Mouse (Mus musculus) neural tube, embryonic 12.5 days (tissue): ENCODE measurements at regions not wholly inside any gene's neighbourhood (a gene's known extent, or its start where the extent isn't known, plus 50 kb on each side); places are given as distances from the start of the nearest gene placed in this dataset.
"Not testable (repeated sequence)": the region's sequence is repeated elsewhere in the genome, so short reads cannot be mapped to it uniquely, and the experiment has no call there.

Experiments used
- ATAC-seq: fragments of 200-750 bp; cut with Nextera tagmentation; 2 replicates; pipeline ENCODE4 v1.8.0; 2017; ENCODE audit warnings: low read depth, mild to moderate bottlenecking, moderate TSS enrichment, moderate library complexity; ENCODE audit not compliant: low FRiP score
- H3K27ac ChIP-seq: fragments of 300-500 bp; sonication (generic); 2 replicates; pipeline ENCODE4 v1.5.1; 2016
- H3K27me3 ChIP-seq: fragments of 300-500 bp; sonication (generic); replicated peaks from 2 replicates; pipeline ENCODE4 v1.6.1; 2016; ENCODE audit warnings: mild to moderate bottlenecking
- H3K36me3 ChIP-seq: fragments of 300-500 bp; sonication (generic); 2 replicates; pipeline ENCODE4 v1.6.1; 2016; ENCODE audit warnings: mild to moderate bottlenecking
- H3K4me1 ChIP-seq: fragments of 300-500 bp; sonication (generic); 2 replicates; pipeline ENCODE4 v1.6.1; 2016
- H3K4me2 ChIP-seq: fragments of 300-500 bp; sonication (generic); replicated peaks from 2 replicates; pipeline ENCODE4 v1.6.1; 2016; ENCODE audit warnings: mild to moderate bottlenecking
- H3K4me3 ChIP-seq: fragments of 300-500 bp; sonication (generic); 2 replicates; pipeline ENCODE4 v1.5.1; 2016
- H3K9ac ChIP-seq: fragments of 300-500 bp; sonication (generic); 2 replicates; pipeline ENCODE4 v1.6.1; 2016; ENCODE audit warnings: mild to moderate bottlenecking
- H3K9me3 ChIP-seq: fragments of 300-500 bp; sonication (generic); 2 replicates; pipeline ENCODE4 v1.6.1; 2016; ENCODE audit warnings: mild to moderate bottlenecking
- WGBS: fragments of 180-500 bp; shearing (Covaris S2); methylation state at CpG from one replicate; pipeline ENCODE4 v1.1.7; 2016; 5-methylcytosine and 5-hydroxymethylcytosine counted together

DNA sequence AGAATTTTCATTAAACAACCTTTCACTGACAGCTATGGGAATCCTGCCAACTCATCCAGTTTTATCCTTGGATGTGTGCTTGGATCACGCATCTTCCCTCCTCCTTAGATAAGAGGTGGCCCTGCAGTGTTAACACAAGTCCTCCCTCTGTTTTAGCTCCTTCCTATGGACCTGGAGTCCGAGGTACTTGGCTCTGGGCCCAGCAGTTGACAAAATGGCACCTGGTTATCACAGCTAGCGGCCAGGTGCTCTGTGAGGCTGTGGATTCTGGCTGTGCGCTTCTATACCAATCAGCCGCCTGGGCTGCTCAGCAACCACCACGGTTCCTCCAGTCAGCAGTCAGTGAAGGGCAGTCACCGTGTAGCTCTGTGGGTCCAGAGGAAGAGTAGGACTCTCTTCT, 157.4 kb downstream of the Prdm2 start:
- Histone ChIP-seq H3K4me2 (no peak overlapping the region), H3K27me3 (no peaks in the 10 kb centered on the region), H3K4me1 (0 out of 2 replicates have a peak, but pooled peaks cover 5% of the 10 kb centered on the region), H3K27ac (no peak overlapping the region), H3K36me3 (no peaks in the 10 kb centered on the region), H3K9ac (no peak overlapping the region), H3K4me3 (no peak overlapping the region), H3K9me3 (0 out of 2 replicates have a peak, but pooled peaks cover 3% of the 10 kb centered on the region)
- ATAC-seq = no peak
- 91% methylated on average over 7 of the region's 7 CpGs for WGBS

DNA sequence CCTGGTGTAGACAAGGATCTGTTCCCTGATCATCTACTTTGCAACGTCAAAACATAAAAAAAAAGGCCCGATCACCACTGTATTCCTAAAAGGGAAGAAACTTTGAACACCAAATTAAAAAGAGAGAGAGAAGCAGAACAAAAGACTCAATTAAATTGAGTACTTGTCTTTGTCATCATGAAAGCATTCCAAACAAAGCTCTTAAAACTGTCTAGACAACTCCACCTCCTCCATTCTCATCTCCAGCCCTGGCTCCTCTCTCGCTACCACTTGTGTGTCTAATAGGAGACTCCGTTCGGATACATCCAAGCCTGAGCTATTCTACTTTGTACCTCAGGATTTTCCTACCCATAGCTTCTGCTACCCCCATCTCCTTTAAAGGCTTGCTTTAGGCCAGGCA, 159.8 kb downstream of the Prdm2 start:
- H3K4me1 ChIP-seq = no peaks in the 10 kb centered on the region
- 66% methylated on average over 5 of the region's 5 CpGs for WGBS
- no peak overlapping the region for H3K27ac ChIP-seq
- no peak overlapping the region for H3K4me3 ChIP-seq
- H3K4me2 ChIP-seq = no peak overlapping the region
- H3K9ac ChIP-seq = no peak overlapping the region
- H3K9me3 ChIP-seq = 0 out of 2 replicates have a peak, but pooled peaks cover 3% of the 10 kb centered on the region
- no peak for ATAC-seq
- H3K36me3 ChIP-seq = no peaks in the 10 kb centered on the region
- no peaks in the 10 kb centered on the region for H3K27me3 ChIP-seq

DNA sequence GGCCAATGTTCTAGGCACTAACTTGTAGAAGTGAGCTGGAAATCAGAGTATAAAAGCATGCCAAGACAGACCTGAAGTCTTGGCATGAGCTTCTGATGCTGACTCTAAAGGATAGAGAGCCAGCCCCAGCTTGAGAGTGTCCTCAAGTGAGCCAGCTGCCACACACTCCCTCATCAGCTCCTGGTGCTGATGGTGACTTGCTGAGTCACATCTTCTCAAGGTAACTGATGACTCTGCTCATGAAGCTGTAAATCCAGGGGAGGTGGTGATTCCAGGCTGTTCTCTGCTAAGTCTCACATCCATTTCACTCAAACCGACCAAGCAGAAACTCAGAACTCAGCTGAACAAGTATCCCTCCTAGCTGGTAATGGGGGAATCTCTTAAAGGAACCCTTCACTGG, 161.6 kb downstream of the Prdm2 start:
- H3K9me3 ChIP-seq = 0 out of 2 replicates have a peak, but pooled peaks cover 3% of the 10 kb centered on the region
- no peak overlapping the region for H3K4me2 ChIP-seq
- no peaks in the 10 kb centered on the region for H3K4me1 ChIP-seq
- ATAC-seq = no peak
- WGBS = 91% methylated on average over 1 of the region's 1 CpGs
- no peak overlapping the region for H3K27ac ChIP-seq
- H3K9ac ChIP-seq = no peak overlapping the region
- H3K36me3 ChIP-seq = no peaks in the 10 kb centered on the region
- H3K27me3 ChIP-seq = no peaks in the 10 kb centered on the region
- no peak overlapping the region for H3K4me3 ChIP-seq

DNA sequence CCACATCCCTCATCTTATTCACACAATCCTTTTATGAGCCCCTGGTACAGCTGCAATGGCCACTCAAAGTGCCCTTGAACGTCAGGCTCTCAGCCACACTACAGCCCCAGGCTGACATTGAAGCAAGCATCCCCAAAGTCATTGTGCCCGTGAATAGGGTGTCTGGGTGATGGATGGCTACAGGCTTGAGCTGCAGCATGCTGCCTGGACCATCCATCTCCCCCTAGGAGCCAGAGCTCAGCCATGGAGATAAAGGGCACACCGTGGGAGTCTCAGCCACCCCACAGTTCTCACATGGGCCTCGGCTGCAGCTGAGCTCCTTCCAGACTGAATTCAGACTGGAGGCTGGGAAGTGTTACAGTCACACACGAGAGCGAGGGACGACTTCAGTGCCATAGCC, 167.6 kb downstream of the Prdm2 start:
- Histone ChIP-seq H3K27ac (peak overlapping the region; percentile 72), H3K4me1 (peaks cover 23% of the 10 kb centered on the region), H3K9me3 (no peaks in the 10 kb centered on the region), H3K9ac (no peak overlapping the region), H3K4me3 (no peak overlapping the region), H3K36me3 (no peaks in the 10 kb centered on the region), H3K27me3 (no peaks in the 10 kb centered on the region), H3K4me2 (no peak overlapping the region)
- peak; percentile 94 for ATAC-seq
- 16% methylated on average over 7 of the region's 7 CpGs for WGBS

DNA sequence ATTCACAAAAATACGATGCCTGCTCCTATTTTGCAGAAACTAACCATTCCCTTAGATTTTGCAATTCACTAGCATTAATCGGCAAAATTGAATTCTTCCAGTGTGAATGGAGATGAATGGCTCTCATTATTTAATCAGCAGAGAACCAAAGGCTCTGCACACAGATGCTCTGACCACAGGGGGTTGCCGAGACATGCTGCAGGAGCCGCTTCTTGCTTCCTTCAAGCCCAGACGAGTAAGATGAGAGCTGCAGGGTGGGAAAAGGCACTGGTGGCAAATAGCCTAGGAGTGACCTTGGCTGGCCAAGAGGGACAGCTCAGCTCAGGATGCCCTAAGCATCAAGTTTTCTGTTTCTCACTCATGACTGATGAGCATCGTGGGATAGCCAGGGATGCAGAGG, 170.0 kb downstream of the Prdm2 start:
- no peak overlapping the region; the same call in 1 of the 2 replicates for H3K4me2 ChIP-seq
- H3K4me3 ChIP-seq = no peak overlapping the region
- peak; percentile 51; the same call in 1 of the 2 replicates for ATAC-seq
- H3K9me3 ChIP-seq = no peaks in the 10 kb centered on the region
- H3K4me1 ChIP-seq = peaks cover 23% of the 10 kb centered on the region
- no peak overlapping the region for H3K9ac ChIP-seq
- H3K36me3 ChIP-seq = no peaks in the 10 kb centered on the region
- WGBS = 25% methylated on average over 6 of the region's 6 CpGs
- no peaks in the 10 kb centered on the region for H3K27me3 ChIP-seq
- no peak overlapping the region; the same call in 1 of the 2 replicates for H3K27ac ChIP-seq

DNA sequence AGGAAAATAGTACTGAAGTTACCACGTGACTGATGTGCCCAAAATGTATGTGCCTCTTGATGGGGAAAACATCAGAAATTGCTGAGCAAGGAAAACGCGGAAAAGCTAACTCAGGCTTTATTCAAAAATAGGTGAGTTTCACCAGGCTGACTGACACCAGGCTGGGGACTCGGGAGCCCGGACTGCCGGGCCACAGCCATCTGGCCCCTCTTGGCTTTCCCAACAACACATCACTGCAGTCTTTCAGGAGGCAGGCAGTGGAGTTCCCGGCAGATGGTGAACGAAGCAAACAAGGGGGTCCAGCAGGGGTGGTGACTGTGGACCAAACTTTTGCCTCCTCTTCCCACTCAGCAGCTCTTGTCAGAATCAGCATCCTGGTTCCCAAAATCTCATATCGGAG, 174.2 kb downstream of the Prdm2 start:
- H3K4me1 ChIP-seq = peaks cover 19% of the 10 kb centered on the region
- no peak for ATAC-seq
- no peak overlapping the region for H3K27ac ChIP-seq
- H3K9ac ChIP-seq = no peak overlapping the region
- no peak overlapping the region for H3K4me2 ChIP-seq
- no peaks in the 10 kb centered on the region for H3K36me3 ChIP-seq
- 79% methylated on average over 9 of the region's 9 CpGs for WGBS
- H3K4me3 ChIP-seq = no peak overlapping the region
- H3K9me3 ChIP-seq = no peaks in the 10 kb centered on the region
- H3K27me3 ChIP-seq = no peaks in the 10 kb centered on the region

DNA sequence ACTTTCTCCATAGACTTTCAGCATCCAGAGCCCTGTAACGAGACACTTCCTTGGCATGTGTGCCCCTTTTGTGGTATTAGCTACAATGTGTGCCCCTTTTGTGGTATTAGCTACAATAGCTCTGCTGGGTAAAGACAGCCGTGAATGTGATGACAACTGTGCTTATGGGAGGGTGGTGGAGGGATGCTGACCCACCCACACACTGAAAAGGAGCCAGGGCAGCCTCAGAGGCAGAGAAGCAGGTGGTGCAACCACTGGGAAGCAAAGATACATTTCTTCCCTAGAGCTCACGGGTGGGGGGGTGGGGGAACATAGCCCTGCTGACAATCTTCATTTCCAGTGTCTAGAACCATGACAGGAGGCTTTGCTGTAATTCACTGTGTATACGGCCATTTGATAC, 176.1 kb downstream of the Prdm2 start:
- H3K4me3 ChIP-seq = no peak overlapping the region
- H3K9ac ChIP-seq = no peak overlapping the region
- no peak for ATAC-seq
- H3K27ac ChIP-seq = no peak overlapping the region
- WGBS = 42% methylated on average over 4 of the region's 4 CpGs
- H3K36me3 ChIP-seq = no peaks in the 10 kb centered on the region
- no peak overlapping the region for H3K4me2 ChIP-seq
- H3K27me3 ChIP-seq = no peaks in the 10 kb centered on the region
- no peaks in the 10 kb centered on the region for H3K9me3 ChIP-seq
- peaks cover 5% of the 10 kb centered on the region; the same call in 1 of the 2 replicates for H3K4me1 ChIP-seq

DNA sequence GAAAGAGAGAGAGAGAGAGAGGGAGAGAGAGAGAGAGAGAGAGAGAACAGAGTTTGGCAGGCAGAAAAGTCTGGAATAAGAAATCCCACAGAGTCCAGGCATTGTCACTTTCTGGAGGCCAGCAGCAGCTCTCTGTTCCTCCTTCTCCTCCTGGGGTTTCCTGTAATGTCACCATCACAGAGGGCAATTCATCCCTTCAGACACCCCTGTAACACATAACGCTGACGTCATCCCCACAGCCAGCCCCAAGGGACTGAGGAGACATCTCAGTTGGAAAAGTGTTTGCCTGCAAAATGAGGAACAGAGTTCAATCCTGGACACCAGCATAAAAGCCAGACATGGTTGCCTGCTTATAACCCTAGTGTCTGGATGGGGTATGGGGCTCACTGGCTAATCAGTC, 177.7 kb downstream of the Prdm2 start:
- ATAC-seq, H3K9ac ChIP-seq, H3K27ac ChIP-seq, H3K9me3 ChIP-seq, H3K4me3 ChIP-seq, H3K27me3 ChIP-seq, H3K36me3 ChIP-seq, H3K4me1 ChIP-seq, H3K4me2 ChIP-seq: not testable (repeated sequence)
- 67% methylated on average over 2 of the region's 2 CpGs for WGBS

DNA sequence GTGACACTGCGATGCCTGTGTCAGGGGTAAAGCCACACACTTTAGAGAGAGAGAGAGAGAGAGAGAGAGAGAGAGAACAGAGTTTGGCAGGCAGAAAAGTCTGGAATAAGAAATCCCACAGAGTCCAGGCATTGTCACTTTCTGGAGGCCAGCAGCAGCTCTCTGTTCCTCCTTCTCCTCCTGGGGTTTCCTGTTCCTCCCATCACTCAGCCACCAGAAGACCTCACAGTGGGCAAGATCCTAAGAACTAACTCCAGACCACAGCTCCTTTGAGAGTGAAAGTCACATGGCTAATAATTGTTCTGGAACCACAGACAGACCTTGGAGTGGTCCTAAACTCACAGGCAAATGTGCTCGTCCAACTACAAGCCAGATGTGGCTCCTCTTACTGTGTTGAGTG, 178.5 kb downstream of the Prdm2 start:
- H3K36me3 ChIP-seq, H3K9me3 ChIP-seq, H3K4me3 ChIP-seq, H3K4me1 ChIP-seq, ATAC-seq, H3K27me3 ChIP-seq, H3K9ac ChIP-seq, H3K27ac ChIP-seq, H3K4me2 ChIP-seq: not testable (repeated sequence)
- 84% methylated on average over 2 of the region's 2 CpGs for WGBS

DNA sequence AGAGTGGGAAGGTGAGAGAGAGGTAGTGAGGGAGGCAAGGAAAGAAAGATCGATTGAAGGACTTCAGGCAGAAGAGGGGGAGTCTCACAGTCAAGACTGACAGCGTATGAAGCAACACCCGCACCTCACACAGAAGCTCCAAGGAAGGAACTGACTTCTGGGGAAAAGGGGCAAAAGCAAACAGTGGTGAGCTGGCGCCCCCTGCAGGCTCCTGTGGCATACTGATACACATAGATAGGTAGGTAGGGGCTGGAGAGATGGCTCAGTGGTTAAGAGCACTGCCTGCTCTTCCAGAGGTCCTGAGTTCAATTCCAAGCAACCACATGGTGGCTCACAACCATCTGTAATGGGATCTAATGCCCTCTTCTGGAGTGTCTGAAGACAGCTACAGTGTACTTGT, 183.0 kb downstream of the Prdm2 start:
- not testable (repeated sequence) for H3K4me3 ChIP-seq, H3K9ac ChIP-seq, H3K27me3 ChIP-seq, H3K4me2 ChIP-seq, ATAC-seq, H3K27ac ChIP-seq, H3K9me3 ChIP-seq, H3K36me3 ChIP-seq, H3K4me1 ChIP-seq
- 73% methylated on average over 4 of the region's 4 CpGs for WGBS

DNA sequence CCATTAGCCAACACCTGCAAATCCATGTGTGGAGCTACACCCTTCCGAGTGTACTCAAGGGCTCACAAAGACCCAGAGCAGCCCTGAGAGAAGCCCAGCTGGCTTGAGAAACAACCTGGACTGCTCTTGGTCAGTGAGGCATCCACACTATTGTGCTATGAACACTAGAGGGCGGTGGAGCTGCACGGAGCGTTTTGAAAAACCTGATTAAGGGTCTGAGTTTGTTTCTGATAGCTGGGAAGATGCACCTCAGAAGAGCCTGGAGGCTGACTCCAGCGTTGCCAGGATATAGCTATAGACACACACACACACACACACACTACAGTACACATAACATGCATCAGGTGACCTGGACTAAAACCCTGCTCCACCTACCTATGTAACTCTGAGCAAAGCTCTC, 185.5 kb downstream of the Prdm2 start:
- no peak overlapping the region for H3K4me2 ChIP-seq
- no peaks in the 10 kb centered on the region for H3K4me1 ChIP-seq
- H3K9me3 ChIP-seq = peaks cover 4% of the 10 kb centered on the region; the same call in 1 of the 2 replicates
- H3K9ac ChIP-seq = no peak overlapping the region
- ATAC-seq = peak; percentile 74
- H3K36me3 ChIP-seq = no peaks in the 10 kb centered on the region
- no peak overlapping the region for H3K27ac ChIP-seq
- WGBS = 11% methylated on average over 5 of the region's 5 CpGs
- no peaks in the 10 kb centered on the region for H3K27me3 ChIP-seq
- no peak overlapping the region for H3K4me3 ChIP-seq

DNA sequence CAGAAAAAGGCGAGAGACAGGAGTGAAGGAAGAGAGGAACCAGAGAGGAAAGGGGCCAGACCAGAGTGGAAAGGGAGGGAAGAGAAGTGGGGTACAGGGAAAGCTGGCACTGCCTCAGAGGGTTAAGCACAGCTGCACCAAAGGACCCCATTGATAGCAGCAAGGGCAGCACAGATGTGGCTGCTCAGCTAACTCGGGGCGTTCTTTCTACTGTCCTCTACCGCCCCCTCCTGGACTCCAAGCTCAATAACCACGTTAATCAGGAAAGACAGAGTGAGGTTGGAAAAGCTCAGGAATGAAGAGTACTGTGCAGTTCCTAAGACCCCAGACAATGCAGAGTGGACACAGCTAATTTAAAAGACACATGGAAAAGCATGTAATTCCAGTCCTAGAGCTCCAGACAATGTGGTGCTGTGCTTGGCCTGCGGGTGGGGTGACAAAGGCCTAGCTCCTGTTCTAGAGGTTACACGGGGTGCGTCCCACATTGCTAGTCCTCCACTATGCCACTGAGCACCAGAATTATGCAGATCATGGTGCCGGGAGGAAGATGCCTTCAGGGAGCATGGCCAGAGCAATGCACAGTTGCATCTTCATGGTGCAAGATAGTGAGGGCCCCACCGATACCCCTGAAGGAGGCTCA, 191.4 kb downstream of the Prdm2 start:
- Histone ChIP-seq H3K27ac (no peak overlapping the region), H3K27me3 (0 out of 2 replicates have a peak, but pooled peaks cover 5% of the 10 kb centered on the region), H3K9ac (no peak overlapping the region), H3K36me3 (no peaks in the 10 kb centered on the region), H3K4me2 (no peak overlapping the region), H3K4me1 (peaks cover 7% of the 10 kb centered on the region), H3K9me3 (peaks cover 4% of the 10 kb centered on the region; the same call in 1 of the 2 replicates), H3K4me3 (no peak overlapping the region)
- WGBS = 47% methylated on average over 10 of the region's 10 CpGs
- ATAC-seq = peak; percentile 65

DNA sequence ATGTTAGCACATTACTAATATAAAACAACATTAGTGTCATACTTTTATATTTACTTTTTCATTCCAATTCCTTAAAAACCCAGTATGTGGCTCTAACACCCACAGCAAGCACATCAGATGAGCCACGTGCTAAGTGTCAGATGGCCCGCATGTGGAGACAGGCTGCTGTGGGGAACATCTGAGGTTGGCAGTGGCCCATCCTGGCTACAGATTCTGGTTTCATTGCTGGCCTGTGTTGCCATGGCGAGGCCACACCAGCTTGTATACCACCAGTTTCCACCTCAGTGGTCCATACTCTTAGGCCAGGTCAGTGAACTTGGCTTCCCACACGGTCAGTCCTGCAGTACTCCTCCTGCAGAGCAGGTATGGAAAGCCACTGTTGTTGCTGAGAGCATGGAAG, 192.1 kb downstream of the Prdm2 start:
- 76% methylated on average over 4 of the region's 4 CpGs for WGBS
- peaks cover 4% of the 10 kb centered on the region; the same call in 1 of the 2 replicates for H3K9me3 ChIP-seq
- H3K27ac ChIP-seq = no peak overlapping the region
- H3K4me2 ChIP-seq = no peak overlapping the region
- ATAC-seq = no peak
- H3K36me3 ChIP-seq = no peaks in the 10 kb centered on the region
- no peak overlapping the region for H3K9ac ChIP-seq
- H3K4me3 ChIP-seq = no peak overlapping the region
- 0 out of 2 replicates have a peak, but pooled peaks cover 5% of the 10 kb centered on the region for H3K27me3 ChIP-seq
- peaks cover 7% of the 10 kb centered on the region for H3K4me1 ChIP-seq
